Mouse (Mus musculus): ENCODE measurements around the gene Fam161b. TPM values are rescaled to one million over a fixed set of nuclear protein-coding genes. Genes with fewer than 3 reads are reported as not detected.
"Not testable (repeated sequence)": the region's sequence is repeated elsewhere in the genome, so short reads cannot be mapped to it uniquely, and the experiment has no call there.

The Fam161b gene
- polyA plus RNA-seq, 1 experiment, result 2.5 TPM

DNA sequence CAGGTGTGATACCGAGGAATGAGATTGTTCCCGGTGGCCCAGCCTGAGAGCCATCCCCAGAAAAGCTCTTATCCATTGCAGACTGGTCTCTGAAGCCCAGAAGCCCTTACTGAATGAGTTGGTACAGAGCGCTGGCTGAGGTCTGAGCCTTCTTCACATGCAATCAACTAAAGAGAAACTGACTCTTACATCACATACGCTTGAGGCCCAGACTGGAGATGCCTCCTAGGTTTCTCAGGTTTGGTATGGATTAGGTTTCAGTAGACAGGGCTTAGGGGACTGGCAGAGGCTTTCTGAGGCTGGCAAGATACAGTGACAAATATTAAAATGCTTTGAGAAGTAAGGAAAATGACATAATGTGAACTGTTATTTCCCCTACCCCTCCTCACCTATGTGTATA, 23.8 kb upstream of the Fam161b start:
- H3K4me1 ChIP-seq (ENCODE audit: control insufficient read depth, insufficient read depth, low read length), result peaks cover 11% of the 10 kb centered on the region
- no peak for TF ChIP-seq CTCF (IDR thresholded peaks at IDR 0.05; ENCODE audit: insufficient read depth, low read length)
- TF ChIP-seq POLR2A (IDR thresholded peaks at IDR 0.05; ENCODE audit: borderline replicate concordance, extremely low read depth, low read depth, low read length), result no peak
- 79% methylated on average over 4 of the region's 4 CpGs for WGBS
- no peak overlapping the region for H3K4me3 ChIP-seq (replicated peaks; ENCODE audit: extremely low read depth, low read depth, low read length)
- DNase-seq, result no peak

DNA sequence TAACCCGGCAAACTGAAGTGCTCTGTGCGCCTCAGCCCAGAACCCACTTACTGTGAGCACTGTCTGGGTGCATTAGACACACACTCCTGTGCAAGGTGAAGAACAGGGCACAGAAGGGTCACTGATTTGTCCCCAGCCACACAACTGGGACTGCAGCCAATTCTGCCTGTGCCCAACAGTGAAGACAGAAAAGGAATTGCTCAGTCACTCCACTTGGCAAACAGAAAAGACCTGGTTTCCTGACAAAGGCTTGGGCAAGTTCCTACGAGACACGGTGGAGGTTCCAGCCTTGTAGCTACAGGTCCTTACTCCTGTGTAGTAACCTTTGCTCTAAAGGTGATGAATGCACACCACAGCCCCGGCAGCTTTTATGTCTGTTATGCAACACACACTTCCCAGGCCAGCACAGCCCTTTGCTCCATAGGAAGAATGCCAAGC, 23.0 kb upstream of the Fam161b start:
- DNase-seq, result peak; percentile 32
- peaks cover 11% of the 10 kb centered on the region for H3K4me1 ChIP-seq (ENCODE audit: control insufficient read depth, insufficient read depth, low read length)
- WGBS, result 39% methylated on average over 5 of the region's 5 CpGs
- TF ChIP-seq POLR2A (IDR thresholded peaks at IDR 0.05; ENCODE audit: borderline replicate concordance, extremely low read depth, low read depth, low read length) (no peak), CTCF (IDR thresholded peaks at IDR 0.05; ENCODE audit: insufficient read depth, low read length) (no peak)
- H3K4me3 ChIP-seq (replicated peaks; ENCODE audit: extremely low read depth, low read depth, low read length), result no peak overlapping the region

DNA sequence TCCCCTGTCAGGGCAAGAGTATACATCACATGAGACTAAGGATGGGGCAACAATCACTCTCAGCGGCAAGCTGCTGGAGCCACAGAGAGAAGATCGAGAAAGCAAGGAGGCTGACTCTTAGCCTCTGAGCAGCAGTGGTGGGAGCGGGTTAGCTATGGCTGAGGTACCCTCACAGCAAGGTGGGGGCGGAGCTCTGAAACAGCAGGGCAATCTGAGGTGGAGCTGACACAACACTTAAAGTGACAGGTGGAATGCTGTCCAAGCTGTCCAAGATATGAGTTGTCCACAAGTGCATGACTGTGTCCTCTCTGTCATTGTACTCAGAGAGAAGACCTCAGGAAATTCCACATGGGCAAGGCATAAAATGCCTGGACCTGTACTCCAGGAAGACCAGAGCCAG, 20.7 kb upstream of the Fam161b start:
- Histone ChIP-seq H3K4me1 (ENCODE audit: control insufficient read depth, insufficient read depth, low read length) (peaks cover 5% of the 10 kb centered on the region), H3K4me3 (replicated peaks; ENCODE audit: extremely low read depth, low read depth, low read length) (no peak overlapping the region)
- no peak for DNase-seq
- no peak for TF ChIP-seq POLR2A (IDR thresholded peaks at IDR 0.05; ENCODE audit: borderline replicate concordance, extremely low read depth, low read depth, low read length)
- no peak for TF ChIP-seq CTCF (IDR thresholded peaks at IDR 0.05; ENCODE audit: insufficient read depth, low read length)
- WGBS, result 90% methylated on average over 4 of the region's 4 CpGs

DNA sequence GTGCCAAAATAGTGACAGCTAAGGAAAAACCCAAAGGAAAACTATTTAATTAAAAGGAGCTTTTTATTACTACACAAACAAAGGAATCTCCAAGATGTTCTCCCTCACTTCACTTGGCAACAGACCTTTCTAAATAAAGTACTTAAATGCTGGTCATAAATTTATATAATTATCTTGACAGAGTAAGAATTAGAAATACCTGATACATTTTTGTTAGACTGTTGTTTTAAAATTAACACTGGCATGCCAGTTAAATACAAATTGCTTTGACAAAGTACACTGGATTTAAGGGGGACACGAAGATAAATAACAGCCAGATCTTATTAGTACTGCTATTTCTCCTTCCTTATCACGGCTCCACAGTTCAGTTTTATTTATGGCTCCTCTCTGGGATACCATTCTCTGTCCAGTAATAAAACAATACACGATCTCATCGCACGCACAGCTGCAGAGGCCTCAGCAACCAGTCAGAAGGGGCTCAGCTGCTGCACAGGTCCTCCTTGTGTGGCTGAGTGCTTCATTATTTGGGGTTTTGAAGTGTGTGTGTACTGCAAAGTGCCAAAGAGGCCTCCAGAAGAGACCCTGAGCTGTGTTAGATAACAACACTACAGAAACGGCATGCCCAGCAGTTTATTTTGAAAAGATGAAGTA, 12.3 kb upstream of the Fam161b start:
- Histone ChIP-seq H3K4me3 (replicated peaks; ENCODE audit: extremely low read depth, low read depth, low read length) (no peak overlapping the region), H3K4me1 (ENCODE audit: control insufficient read depth, insufficient read depth, low read length) (no peaks in the 10 kb centered on the region)
- 77% methylated on average over 6 of the region's 6 CpGs for WGBS
- no peak for DNase-seq
- TF ChIP-seq POLR2A (IDR thresholded peaks at IDR 0.05; ENCODE audit: borderline replicate concordance, extremely low read depth, low read depth, low read length) (no peak), CTCF (IDR thresholded peaks at IDR 0.05; ENCODE audit: insufficient read depth, low read length) (no peak)

DNA sequence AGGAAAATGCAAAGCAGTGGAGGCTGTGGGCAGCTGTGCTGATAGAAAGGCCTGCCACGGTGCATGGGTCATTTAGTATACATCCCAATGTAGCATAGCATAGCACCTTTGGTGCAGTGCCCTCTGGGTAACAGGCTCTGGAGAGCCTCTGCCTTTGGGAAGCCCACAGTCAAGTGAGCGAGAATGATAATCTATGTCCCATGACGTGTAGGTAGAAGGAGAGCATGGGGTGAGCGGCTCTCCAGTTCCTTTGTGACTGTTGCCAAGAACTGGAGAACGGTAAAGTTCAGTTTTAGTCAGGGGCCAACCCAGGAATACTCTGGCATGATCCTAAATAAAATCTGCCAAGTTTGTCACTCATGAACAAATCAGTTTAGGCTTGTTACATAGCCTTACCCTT, 10.0 kb upstream of the Fam161b start:
- WGBS, result 85% methylated on average over 5 of the region's 5 CpGs
- TF ChIP-seq POLR2A (IDR thresholded peaks at IDR 0.05; ENCODE audit: borderline replicate concordance, extremely low read depth, low read depth, low read length) (no peak), CTCF (IDR thresholded peaks at IDR 0.05; ENCODE audit: insufficient read depth, low read length) (no peak)
- no peak for DNase-seq
- H3K4me3 ChIP-seq (replicated peaks; ENCODE audit: extremely low read depth, low read depth, low read length), result no peak overlapping the region
- H3K4me1 ChIP-seq (ENCODE audit: control insufficient read depth, insufficient read depth, low read length), result no peaks in the 10 kb centered on the region

DNA sequence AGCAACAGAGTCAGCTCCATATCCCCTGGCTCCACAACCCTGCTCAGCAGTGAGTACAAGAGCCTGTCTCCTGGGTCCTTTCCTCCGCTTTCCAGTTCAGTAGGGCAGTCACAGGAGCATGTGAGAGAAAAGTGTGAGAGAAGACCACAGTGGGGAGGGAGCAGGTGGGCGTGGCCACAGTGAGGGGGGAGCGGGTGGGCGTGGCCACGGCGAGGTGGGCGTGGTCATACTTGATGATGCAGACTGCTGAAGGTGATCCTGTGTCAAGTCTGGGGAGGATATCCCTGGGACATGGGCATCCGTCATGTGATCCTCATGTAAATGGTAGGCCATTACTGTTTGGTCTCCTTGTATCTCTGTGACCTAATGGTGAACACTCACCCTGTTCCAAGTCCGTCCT, 5.3 kb upstream of the Fam161b start:
- no peak for TF ChIP-seq CTCF (IDR thresholded peaks at IDR 0.05; ENCODE audit: insufficient read depth, low read length)
- TF ChIP-seq POLR2A (IDR thresholded peaks at IDR 0.05; ENCODE audit: borderline replicate concordance, extremely low read depth, low read depth, low read length), result no peak
- Histone ChIP-seq H3K4me1 (ENCODE audit: control insufficient read depth, insufficient read depth, low read length) (no peaks in the 10 kb centered on the region; the same call in 1 of the 2 replicates), H3K4me3 (replicated peaks; ENCODE audit: extremely low read depth, low read depth, low read length) (no peak overlapping the region)
- no peak for DNase-seq
- 74% methylated on average over 9 of the region's 9 CpGs for WGBS

DNA sequence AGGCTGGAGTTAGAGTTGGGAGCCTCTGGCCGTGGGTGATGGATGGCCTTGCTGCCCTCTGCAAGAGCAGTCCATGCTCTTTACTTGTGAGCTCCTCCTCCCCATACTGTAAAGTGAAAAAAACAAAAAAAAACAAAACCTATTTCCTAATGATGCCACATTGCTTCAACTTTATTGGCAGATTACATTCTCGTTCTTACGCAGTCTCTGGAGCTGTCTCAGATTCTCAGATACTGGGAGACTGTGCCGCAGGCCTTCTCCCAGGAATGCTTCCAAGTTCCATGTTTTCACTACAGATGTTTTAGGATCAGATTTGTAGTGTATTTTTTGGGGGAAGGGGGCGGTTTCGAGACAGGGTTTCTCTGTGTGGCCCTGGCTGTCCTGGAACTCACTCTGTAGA, 3.5 kb upstream of the Fam161b start:
- no peak for DNase-seq
- TF ChIP-seq CTCF (IDR thresholded peaks at IDR 0.05; ENCODE audit: insufficient read depth, low read length) (no peak), POLR2A (IDR thresholded peaks at IDR 0.05; ENCODE audit: borderline replicate concordance, extremely low read depth, low read depth, low read length) (no peak)
- H3K4me1 ChIP-seq (ENCODE audit: control insufficient read depth, insufficient read depth, low read length), result no peaks in the 10 kb centered on the region; the same call in 1 of the 2 replicates
- WGBS, result 92% methylated on average over 6 of the region's 6 CpGs
- no peak overlapping the region for H3K4me3 ChIP-seq (replicated peaks; ENCODE audit: extremely low read depth, low read depth, low read length)

DNA sequence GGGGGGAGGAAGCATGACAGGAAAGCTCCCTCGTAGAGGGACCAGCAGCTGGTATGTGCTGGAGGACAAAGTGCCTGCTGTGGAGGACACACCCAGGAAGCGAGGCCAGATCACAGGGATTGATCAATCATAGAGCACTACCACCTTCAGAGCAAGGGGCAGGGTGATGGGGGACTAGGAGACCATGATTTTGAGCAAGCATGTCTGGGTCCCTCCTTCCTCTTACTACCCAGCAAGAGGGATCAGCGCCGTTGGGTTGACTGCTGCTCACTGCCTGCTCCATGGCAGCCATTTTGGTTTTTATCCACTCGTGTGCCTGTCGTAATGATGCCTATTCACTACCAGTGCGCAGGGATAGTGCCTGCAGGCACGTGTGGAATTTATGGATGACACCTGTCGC, 2.7 kb upstream of the Fam161b start:
- no peak for DNase-seq
- 80% methylated on average over 9 of the region's 9 CpGs for WGBS
- no peak for TF ChIP-seq CTCF (IDR thresholded peaks at IDR 0.05; ENCODE audit: insufficient read depth, low read length)
- TF ChIP-seq POLR2A (IDR thresholded peaks at IDR 0.05; ENCODE audit: borderline replicate concordance, extremely low read depth, low read depth, low read length), result no peak
- Histone ChIP-seq H3K4me3 (replicated peaks; ENCODE audit: extremely low read depth, low read depth, low read length) (no peak overlapping the region), H3K4me1 (ENCODE audit: control insufficient read depth, insufficient read depth, low read length) (no peaks in the 10 kb centered on the region; the same call in 1 of the 2 replicates)

DNA sequence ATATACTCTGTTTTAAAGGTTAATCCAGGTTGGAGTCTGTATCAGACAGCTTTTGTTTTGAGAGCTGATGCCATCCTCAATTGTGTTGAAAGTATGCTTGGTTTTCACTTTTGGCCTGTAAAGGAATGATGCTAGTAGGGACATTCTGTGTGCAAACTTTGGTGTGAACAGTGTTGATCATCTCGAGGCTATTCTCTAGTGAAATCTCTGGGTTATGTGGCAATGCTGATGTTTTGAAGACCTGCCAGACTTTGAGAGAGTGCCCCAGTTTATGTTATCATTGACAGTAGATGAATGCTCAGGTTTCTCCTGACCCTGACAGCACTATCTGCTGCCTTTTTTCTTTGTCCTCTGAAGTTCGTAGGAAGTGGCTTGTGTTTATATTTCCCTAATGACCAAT, 1.2 kb upstream of the Fam161b start:
- DNase-seq, result no peak
- H3K4me1 ChIP-seq (ENCODE audit: control insufficient read depth, insufficient read depth, low read length), result no peaks in the 10 kb centered on the region; the same call in 1 of the 2 replicates
- H3K4me3 ChIP-seq (replicated peaks; ENCODE audit: extremely low read depth, low read depth, low read length), result no peak overlapping the region
- TF ChIP-seq CTCF (IDR thresholded peaks at IDR 0.05; ENCODE audit: insufficient read depth, low read length), result no peak
- no peak for TF ChIP-seq POLR2A (IDR thresholded peaks at IDR 0.05; ENCODE audit: borderline replicate concordance, extremely low read depth, low read depth, low read length)
- WGBS, result 23% methylated on average over 2 of the region's 2 CpGs

DNA sequence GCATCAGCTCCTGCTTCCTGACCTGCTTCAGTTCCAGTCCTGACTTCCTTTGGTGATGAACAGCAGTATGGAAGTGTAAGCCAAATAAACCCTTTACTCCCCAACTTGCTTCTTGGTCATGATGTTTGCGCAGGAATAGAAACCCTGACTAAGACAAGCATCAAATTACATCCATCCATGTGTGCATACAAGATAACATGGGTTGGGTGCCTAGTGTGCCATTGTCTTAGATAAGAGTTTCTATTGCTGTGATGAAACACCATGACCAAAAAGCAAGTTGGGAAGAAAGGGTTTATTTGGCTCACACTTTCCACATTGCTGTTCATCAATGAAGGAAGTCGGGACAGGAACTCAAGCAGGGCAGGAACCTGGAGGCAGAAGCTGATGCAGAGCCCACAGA, 2.9 kb downstream of the Fam161b start:
- not testable (repeated sequence) for DNase-seq; H3K4me1 ChIP-seq (ENCODE audit: control insufficient read depth, insufficient read depth, low read length); H3K4me3 ChIP-seq (replicated peaks; ENCODE audit: extremely low read depth, low read depth, low read length)
- 79% methylated on average over 2 of the region's 2 CpGs for WGBS
